In genomic region chr13:49291398-49291797, GRCm38 (mm10) we compare ENCODE assay signal across 7 mouse cellular contexts. TPM values are rescaled to one million over a fixed set of nuclear protein-coding genes. Genes with fewer than 3 reads are reported as not detected.
DNase-seq lines count a peak whose midpoint lies in the region; ATAC-seq and TF ChIP-seq lines count a peak whose summit lies in the region.

No protein-coding gene starts in this region.

- H3K27me3 ChIP-seq in limb, embryonic 11.5 days (ENCODE audit: control insufficient read depth, insufficient read depth, low read length) = no peaks in the 10 kb centered on the region
- no peaks in the 10 kb centered on the region for H3K27me3 ChIP-seq in limb, embryonic 10.5 days (ENCODE audit: low read depth, poor library complexity, severe bottlenecking)
- H3K27me3 ChIP-seq in Patski = no peaks in the 10 kb centered on the region

- WGBS in limb, embryonic 11.5 days = 56% methylated on average over 1 of the region's 1 CpGs
- WGBS in limb, embryonic 10.5 days = 62% methylated on average over 1 of the region's 1 CpGs

- in situ Hi-C loops in Patski (cut with MboI; ENCODE audit: low pct_unique_long_range_greater_than_20kb) = no loop called here

- H3K36me3 ChIP-seq in limb, embryonic 11.5 days (ENCODE audit: control insufficient read depth, insufficient read depth, low read length) = no peaks in the 10 kb centered on the region
- H3K36me3 ChIP-seq in limb, embryonic 10.5 days = no peaks in the 10 kb centered on the region

- intact Hi-C loops in left cerebral cortex, postnatal 14 days (cut with DNase I) = no loop called here

- peak; percentile 33 for DNase-seq in limb, embryonic 11.5 days (ENCODE audit: low spot score)
- no peak for DNase-seq in limb, embryonic 10.5 days (ENCODE audit: low spot score)
- DNase-seq in Patski (ENCODE audit: low read depth, low spot score) = no peak
- peak; percentile 49 for DNase-seq in testis, postnatal 14 days (ENCODE audit: low spot score)
- no peak for DNase-seq in left cerebral cortex, postnatal 14 days (ENCODE audit: low spot score in 2 of 2)
- DNase-seq in heart, adult 9 months (ENCODE audit: low spot score in 2 of 2) = no peak

- peak; percentile 82 for TF ChIP-seq CTCF in Patski (IDR thresholded peaks at IDR 0.05)

- CTCF ChIA-PET in Patski (lab: Charles Lee) = interaction anchor here (1.7 kb wide), 1 partner anchor 26 kb away, joined by 8 read pairs; no protein-coding TSS in a partner anchor

- no peak overlapping the region for H3K27ac ChIP-seq in limb, embryonic 11.5 days (replicated peaks; ENCODE audit: low read depth, low read length)
- H3K27ac ChIP-seq in limb, embryonic 10.5 days = no peak overlapping the region

- POLR2A ChIA-PET in Patski (lab: Charles Lee) = no interaction called here

- no peaks in the 10 kb centered on the region for H3K4me1 ChIP-seq in limb, embryonic 11.5 days (ENCODE audit: control insufficient read depth, insufficient read depth, low read length)
- no peaks in the 10 kb centered on the region for H3K4me1 ChIP-seq in limb, embryonic 10.5 days

- H3K9ac ChIP-seq in limb, embryonic 11.5 days (ENCODE audit: low read length) = no peak overlapping the region

- no peak overlapping the region for H3K4me3 ChIP-seq in limb, embryonic 11.5 days (ENCODE audit: low read depth, low read length)
- no peak overlapping the region for H3K4me3 ChIP-seq in limb, embryonic 10.5 days

- ATAC-seq in limb, embryonic 11.5 days (ENCODE audit: insufficient number of reproducible peaks, low FRiP score, low TSS enrichment, low read depth) = no peak
- ATAC-seq in Patski = no peak
- peak; percentile 56 for ATAC-seq in inflammation-experienced regulatory T-cells, adult 6 months

- no peaks in the 10 kb centered on the region for H3K9me3 ChIP-seq in limb, embryonic 11.5 days (ENCODE audit: control insufficient read depth, low read length)
- no peaks in the 10 kb centered on the region for H3K9me3 ChIP-seq in limb, embryonic 10.5 days (replicated peaks)

- H3K4me2 ChIP-seq in limb, embryonic 11.5 days (ENCODE audit: low read depth, severe bottlenecking) = no peak overlapping the region

RNA-seq across cellular contexts. Expression of gene Fgd3, which starts 28.7 kb away (rescaled TPM):
- polyA plus RNA-seq in limb, embryonic 11.5 days (2014; fragmentation: Nextera tagmentation; extraction: Ambion mirVana) = 0.37 and 0.92 TPM in 2 replicates
- polyA plus RNA-seq in limb, embryonic 10.5 days (2016; fragmentation: Nextera tagmentation; extraction: Ambion mirVana) = 0.62 and 0.83 TPM in 2 replicates
- polyA plus RNA-seq in Patski (2021) = 79.4 TPM
- polyA plus RNA-seq in inflammation-experienced regulatory T-cells, adult 6 months (2017; shearing (Covaris generic)) = 10 to 100 TPM; 10.4 to 19.8 (median 16.3) TPM
- 1 to 10 TPM; 6.7 to 7.0 TPM for total RNA-seq in left cerebral cortex, postnatal 14 days (2021)

RNA-seq across cellular contexts. Expression of gene Susd3, which starts 42.9 kb away (rescaled TPM):
- polyA plus RNA-seq in limb, embryonic 11.5 days (2014; fragmentation: Nextera tagmentation; extraction: Ambion mirVana) = 0.52 and 1.2 TPM in 2 replicates
- polyA plus RNA-seq in limb, embryonic 10.5 days (2016; fragmentation: Nextera tagmentation; extraction: Ambion mirVana) = 0.45 and 0.51 TPM in 2 replicates
- polyA plus RNA-seq in Patski (2021) = not detected
- 10 to 100 TPM; 62.0 to 95.1 (median 90.5) TPM for polyA plus RNA-seq in inflammation-experienced regulatory T-cells, adult 6 months (2017; shearing (Covaris generic))
- 1 to 10 TPM; 2.5 to 5.0 TPM for total RNA-seq in left cerebral cortex, postnatal 14 days (2021)

RNA-seq across cellular contexts. Expression of gene Bicd2, which starts 50.0 kb away (rescaled TPM):
- polyA plus RNA-seq in limb, embryonic 11.5 days (2014; fragmentation: Nextera tagmentation; extraction: Ambion mirVana) = 25.8 and 29.2 TPM in 2 replicates
- polyA plus RNA-seq in limb, embryonic 10.5 days (2016; fragmentation: Nextera tagmentation; extraction: Ambion mirVana) = 27.0 and 31.2 TPM in 2 replicates
- polyA plus RNA-seq in Patski (2021) = 45.2 TPM
- 1 to 10 TPM; 5.8 to 7.1 (median 6.6) TPM for polyA plus RNA-seq in inflammation-experienced regulatory T-cells, adult 6 months (2017; shearing (Covaris generic))
- 10 to 100 TPM; 43.2 to 44.1 TPM for total RNA-seq in left cerebral cortex, postnatal 14 days (2021)

Comparison
In these comparisons a context has a peak if more than half of its experiments do, and no peak if none do; other contexts are left out.
1. DNase-seq: peak in limb, embryonic 11.5 days (single experiment) and testis, postnatal 14 days (single experiment); none in limb, embryonic 10.5 days (single experiment), Patski (single experiment), left cerebral cortex, postnatal 14 days (0 of 2) and heart, adult 9 months (0 of 2).
2. RNA of gene Susd3, which starts 42.9 kb away (polyA plus RNA-seq): 62.0 to 95.1 TPM in inflammation-experienced regulatory T-cells, adult 6 months; 0.52 to 1.2 TPM in limb, embryonic 11.5 days, 0.45 to 0.51 TPM in limb, embryonic 10.5 days and not detected in Patski (single experiment); every median in the first group is over 10 times any median in the second.